Mouse (Mus musculus) C2C12 (cell line): ENCODE results near the gene Nphp4. TPM values are rescaled to one million over a fixed set of nuclear protein-coding genes. Genes with fewer than 3 reads are reported as not detected.
A peak's percentile ranks its signal among the peaks of the same experiment; 100 is the strongest.

Experiments
- H3K27me3 ChIP-seq: one replicate; pipeline ENCODE4 v1.6.1; 2011; ENCODE audit not compliant: control insufficient read depth, insufficient read depth, insufficient read length
- H3K36me3 ChIP-seq: one replicate; pipeline ENCODE4 v1.6.1; 2011; ENCODE audit not compliant: control insufficient read depth, insufficient read depth
- H3K4me3 ChIP-seq: one replicate; pipeline ENCODE4 v1.5.1; 2011; ENCODE audit warnings: mild to moderate bottlenecking, control low read depth; ENCODE audit not compliant: poor library complexity, insufficient read depth, severe bottlenecking
- H3K79me2 ChIP-seq: one replicate; pipeline ENCODE4 v1.6.1; 2011; ENCODE audit not compliant: control insufficient read depth, insufficient read depth
- H3K79me3 ChIP-seq: one replicate; pipeline ENCODE4 v1.6.1; 2011; ENCODE audit warnings: low read depth, control low read depth
- H3ac ChIP-seq: one replicate; pipeline ENCODE3; 2011; ENCODE audit warnings: low read depth; ENCODE audit not compliant: control insufficient read depth, insufficient read length
- CEBPB ChIP-seq: IDR thresholded peaks from one replicate; pipeline ENCODE4 v1.6.1; 2011; ENCODE audit warnings: low read depth, mild to moderate bottlenecking, control low read depth, moderate library complexity
- CTCF ChIP-seq: IDR thresholded peaks from one replicate; pipeline ENCODE4 v1.5.1; 2011; ENCODE audit not compliant: control insufficient read depth, insufficient read depth, insufficient read length
- FOSL1 ChIP-seq: IDR thresholded peaks from one replicate; pipeline ENCODE4 v1.8.0; 2011; ENCODE audit warnings: mild to moderate bottlenecking, low read length; ENCODE audit not compliant: poor library complexity, insufficient read depth, severe bottlenecking
- MAX ChIP-seq: IDR thresholded peaks from one replicate; pipeline ENCODE4 v1.6.1; 2011; ENCODE audit warnings: mild to moderate bottlenecking, control low read depth
- MYOD1 ChIP-seq: IDR thresholded peaks from one replicate; pipeline ENCODE4 v1.6.1; 2011; ENCODE audit warnings: low read depth; ENCODE audit not compliant: control insufficient read depth, insufficient read length
- MYOG ChIP-seq: IDR thresholded peaks from one replicate; pipeline ENCODE4 v1.6.1; 2011; ENCODE audit not compliant: control insufficient read depth, insufficient read length; ENCODE audit errors: extremely low read depth
- USF1 ChIP-seq: IDR thresholded peaks from one replicate; pipeline ENCODE4 v1.6.1; 2011; ENCODE audit warnings: low read depth, mild to moderate bottlenecking, control low read depth, moderate library complexity
- polyA plus RNA-seq: library from polyadenylated mRNA; unstranded; fragments of >200 nt; fragmentation: generic; extraction: Trizol; gene quantifications from one replicate; pipeline ENCODE4 v1.2.1, GENCODE M21; 2012; ENCODE audit warnings: missing spikeins

Gene Nphp4
- polyA plus RNA-seq, 1 experiment = 2.0 TPM

- Histone ChIP-seq H3ac (no peak overlapping the region), H3K79me3 (no peaks in the 10 kb centered on the region)
These were observed 35.0 kb upstream of the Nphp4 start for GRCm38 (mm10) chr4:152441536-152441935.

DNA sequence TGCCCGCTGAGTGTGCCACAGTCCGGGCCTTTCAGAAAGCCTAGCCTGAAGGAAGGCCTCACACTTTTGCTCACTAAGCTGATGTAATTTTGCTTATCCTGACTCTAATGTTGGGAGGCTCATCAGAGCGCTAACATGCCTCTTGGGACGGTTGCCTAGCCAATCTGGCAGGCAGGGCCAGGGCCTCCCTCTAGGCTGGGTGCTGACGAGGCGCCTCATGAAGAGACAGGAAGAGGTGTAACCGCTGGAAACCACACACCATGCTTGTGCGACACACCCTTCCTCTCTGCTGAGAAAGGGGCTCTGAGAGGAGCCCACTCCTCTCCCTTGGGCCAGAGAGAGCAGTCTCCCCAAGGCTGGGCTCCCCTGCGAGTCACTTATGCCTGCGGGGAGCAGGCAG, 30.3 kb upstream of the Nphp4 start:
- Histone ChIP-seq H3K36me3 (no peaks in the 10 kb centered on the region), H3ac (no peak overlapping the region), H3K4me3 (no peak overlapping the region), H3K27me3 (peaks cover 14% of the 10 kb centered on the region), H3K79me2 (no peaks in the 10 kb centered on the region), H3K79me3 (no peaks in the 10 kb centered on the region)
- TF ChIP-seq MAX (no peak), USF1 (no peak), MYOG (no peak), CEBPB (no peak), CTCF (no peak), FOSL1 (no peak), MYOD1 (no peak)

More at GRCm38 (mm10) chr4:152441536-152441935, 35.0 kb upstream of the Nphp4 start:
- TF ChIP-seq MAX (no peak), CEBPB (no peak), USF1 (no peak), MYOD1 (no peak), FOSL1 (no peak), CTCF (no peak), MYOG (no peak)
- peaks cover 36% of the 10 kb centered on the region for H3K27me3 ChIP-seq
- no peak overlapping the region for H3K4me3 ChIP-seq
- no peaks in the 10 kb centered on the region for H3K79me2 ChIP-seq
- H3K36me3 ChIP-seq = no peaks in the 10 kb centered on the region

DNA sequence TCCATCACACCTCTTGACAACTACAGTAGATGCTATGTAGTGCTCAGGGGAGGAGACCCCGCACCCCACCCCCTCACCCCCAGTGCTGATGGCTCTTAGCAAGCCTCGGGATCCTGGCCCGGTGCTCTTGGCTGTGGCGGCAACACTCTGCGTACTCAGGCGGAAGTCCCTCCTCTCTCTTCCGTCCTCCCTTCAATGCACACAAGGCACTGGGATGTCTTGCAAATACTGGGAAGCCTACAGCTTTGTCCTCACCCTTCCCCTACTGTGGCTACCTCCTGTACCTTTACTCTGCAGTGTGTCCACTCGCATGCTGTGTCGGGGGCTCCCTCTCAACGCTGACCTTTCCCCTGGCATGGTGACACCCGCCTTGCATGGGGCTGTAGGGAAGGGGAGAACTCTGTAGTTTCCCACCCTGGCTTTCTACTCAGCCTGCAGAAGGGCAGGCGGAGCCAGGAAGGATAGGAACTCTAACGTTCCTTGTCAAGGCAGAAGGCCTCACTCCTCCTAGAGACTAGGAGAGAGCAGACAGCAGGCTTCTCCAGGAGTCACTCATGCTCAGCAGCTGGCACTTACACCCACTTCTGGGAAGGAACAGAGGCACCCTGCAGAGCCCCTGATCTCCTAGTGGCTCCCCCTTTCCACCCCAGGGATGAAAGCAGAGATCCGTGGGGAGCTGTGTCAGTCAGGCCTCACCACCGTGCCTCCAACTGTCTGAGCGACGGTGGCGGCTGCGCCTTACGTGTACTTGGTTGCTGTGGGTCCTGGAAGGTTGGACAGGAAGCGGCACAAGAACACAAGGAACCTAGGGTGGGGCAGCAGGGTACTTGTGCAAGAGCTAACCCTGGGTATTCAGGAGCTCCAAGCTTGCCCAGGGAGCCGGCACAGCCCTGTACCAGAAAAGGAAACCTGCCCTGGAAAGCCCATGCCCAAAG, 28.5 kb upstream of the Nphp4 start:
- H3K79me2 ChIP-seq = no peaks in the 10 kb centered on the region
- TF ChIP-seq USF1 (no peak), MAX (no peak)

DNA sequence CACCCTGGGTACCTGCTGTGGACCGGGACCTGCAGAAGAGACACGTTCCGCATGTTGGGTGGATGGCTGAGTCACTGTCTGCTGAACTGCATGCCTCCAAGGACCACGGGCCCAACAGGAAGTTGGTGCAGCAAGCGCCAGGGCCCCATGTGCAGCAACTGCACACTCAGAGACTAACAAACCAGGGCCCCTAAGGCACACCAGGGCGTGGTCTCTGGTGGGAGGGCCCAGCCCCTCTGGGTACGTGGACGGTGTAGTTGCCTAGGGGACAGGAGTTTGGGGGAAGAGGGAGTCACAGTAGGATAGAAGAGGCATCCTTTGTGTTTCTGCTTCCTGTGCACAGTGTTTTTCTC, 27.9 kb upstream of the Nphp4 start:
- Histone ChIP-seq H3ac (no peak overlapping the region), H3K79me2 (no peaks in the 10 kb centered on the region), H3K27me3 (peaks cover 29% of the 10 kb centered on the region), H3K79me3 (no peaks in the 10 kb centered on the region), H3K36me3 (no peaks in the 10 kb centered on the region), H3K4me3 (peak overlapping the region; percentile 23)
- no peak for TF ChIP-seq MYOG
- peak; percentile 79 for TF ChIP-seq MAX

More for the DNA sequence above, 28.5 kb upstream of the Nphp4 start:
- Histone ChIP-seq H3K4me3 (peak overlapping the region; percentile 23), H3ac (no peak overlapping the region), H3K36me3 (no peaks in the 10 kb centered on the region), H3K27me3 (peaks cover 26% of the 10 kb centered on the region), H3K79me3 (no peaks in the 10 kb centered on the region)

- no peak for TF ChIP-seq CTCF
- peaks cover 26% of the 10 kb centered on the region for H3K27me3 ChIP-seq
- no peaks in the 10 kb centered on the region for H3K36me3 ChIP-seq
These were observed 25.1 kb upstream of the Nphp4 start for GRCm38 (mm10) chr4:152451371-152451770.

GRCm38 (mm10) chr4:152453079-152453478, 23.4 kb upstream of the Nphp4 start:
- no peak for TF ChIP-seq USF1
- no peak for TF ChIP-seq MAX
- no peak for TF ChIP-seq MYOG
- TF ChIP-seq MYOD1 = no peak
- no peak for TF ChIP-seq CEBPB
- TF ChIP-seq FOSL1 = no peak
- TF ChIP-seq CTCF = no peak
- Histone ChIP-seq H3K36me3 (no peaks in the 10 kb centered on the region), H3K27me3 (peaks cover 26% of the 10 kb centered on the region), H3K79me2 (no peaks in the 10 kb centered on the region), H3K4me3 (no peak overlapping the region), H3K79me3 (no peaks in the 10 kb centered on the region), H3ac (no peak overlapping the region)

More at GRCm38 (mm10) chr4:152451371-152451770, 25.1 kb upstream of the Nphp4 start:
- Histone ChIP-seq H3K4me3 (no peak overlapping the region), H3ac (no peak overlapping the region), H3K79me2 (no peaks in the 10 kb centered on the region), H3K79me3 (no peaks in the 10 kb centered on the region)
